ENCODE assay signal across 12 mouse cellular contexts in genomic region chr5:110098991-110099477, GRCm38 (mm10). TPM values are rescaled to one million over a fixed set of nuclear protein-coding genes. Genes with fewer than 3 reads are reported as not detected.
DNase-seq lines count a peak whose midpoint lies in the region; ATAC-seq and TF ChIP-seq lines count a peak whose summit lies in the region.
"Had no signal": no experiment of that assay in that cellular context is flagged by ENCODE, and none has a peak within 500 bp of the region (broad histone marks: within the 10 kb centered on the region; RNA-seq: fewer than 3 reads in every experiment).

No protein-coding gene starts in this region.

- H3K36me3 ChIP-seq in forebrain, embryonic 11.5 days (ENCODE audit: control insufficient read depth, insufficient read depth, low read length): peaks cover 10% of the 10 kb centered on the region
- peaks cover 14% of the 10 kb centered on the region for H3K36me3 ChIP-seq in forebrain, embryonic 16.5 days (ENCODE audit: control insufficient read depth, insufficient read depth)
- peaks cover 10% of the 10 kb centered on the region for H3K36me3 ChIP-seq in ES-Bruce4 (ENCODE audit: control insufficient read depth, insufficient read depth, low read length, poor library complexity, severe bottlenecking)
- peaks cover 13% of the 10 kb centered on the region for H3K36me3 ChIP-seq in embryonic facial prominence, embryonic 14.5 days (ENCODE audit: control insufficient read depth, insufficient read depth, low read length)
- H3K36me3 ChIP-seq in intestine, embryonic 15.5 days: peaks cover 13% of the 10 kb centered on the region

- 42% methylated on average over 1 of the region's 1 CpGs for WGBS in forebrain, embryonic 11.5 days
- WGBS in forebrain, embryonic 16.5 days: 29% methylated on average over 1 of the region's 1 CpGs
- WGBS in embryonic facial prominence, embryonic 14.5 days: 27% methylated on average over 1 of the region's 1 CpGs
- 58% methylated on average over 1 of the region's 1 CpGs for WGBS in intestine, embryonic 15.5 days

- H3K4me2 ChIP-seq in forebrain, embryonic 11.5 days (ENCODE audit: low read depth, low read length, severe bottlenecking): no peak overlapping the region
- no peak overlapping the region for H3K4me2 ChIP-seq in forebrain, embryonic 16.5 days (ENCODE audit: low read length)
- H3K4me2 ChIP-seq in embryonic facial prominence, embryonic 14.5 days (ENCODE audit: low read depth, low read length): no peak overlapping the region
- H3K4me2 ChIP-seq in intestine, embryonic 15.5 days (replicated peaks): no peak overlapping the region
- H3K4me2 ChIP-seq: hindbrain, embryonic 15.5 days; midbrain, embryonic 12.5 days had no signal

- H3K4me1 ChIP-seq in forebrain, embryonic 11.5 days (replicated peaks; ENCODE audit: control insufficient read depth, insufficient read depth, low read length): peaks cover 11% of the 10 kb centered on the region
- peaks cover 22% of the 10 kb centered on the region for H3K4me1 ChIP-seq in forebrain, embryonic 16.5 days (replicated peaks; ENCODE audit: control insufficient read depth, insufficient read depth, low read length)
- H3K4me1 ChIP-seq in ES-Bruce4 (ENCODE audit: control insufficient read depth, insufficient read depth, low read length): peaks cover 9% of the 10 kb centered on the region
- H3K4me1 ChIP-seq in embryonic facial prominence, embryonic 14.5 days (ENCODE audit: control insufficient read depth, insufficient read depth, low read length): peaks cover 26% of the 10 kb centered on the region
- peaks cover 16% of the 10 kb centered on the region for H3K4me1 ChIP-seq in intestine, embryonic 15.5 days (replicated peaks)

- no peak overlapping the region for H3K27ac ChIP-seq in forebrain, embryonic 11.5 days (ENCODE audit: low read depth, low read length)
- H3K27ac ChIP-seq in forebrain, embryonic 16.5 days (ENCODE audit: low read length): no peak overlapping the region
- H3K27ac ChIP-seq in ES-Bruce4 (ENCODE audit: insufficient read depth, low read length): 0 out of 2 replicates have a peak overlapping the region, but pooled peaks have one; percentile 29
- no peak overlapping the region; the same call in 1 of the 2 replicates for H3K27ac ChIP-seq in embryonic facial prominence, embryonic 14.5 days (replicated peaks; ENCODE audit: low read depth, low read length)
- H3K27ac ChIP-seq in intestine, embryonic 15.5 days: no peak overlapping the region
- H3K27ac ChIP-seq: hindbrain, embryonic 15.5 days; kidney, postnatal 0 days; midbrain, embryonic 12.5 days had no signal

- no peak for TF ChIP-seq POLR2A in ES-Bruce4 (IDR thresholded peaks at IDR 0.05; ENCODE audit: insufficient read depth, low read length)

- no peak for TF ChIP-seq CTCF in ES-Bruce4 (IDR thresholded peaks at IDR 0.05; ENCODE audit: low read depth, low read length)

- no peaks in the 10 kb centered on the region for H3K9me3 ChIP-seq in forebrain, embryonic 11.5 days (ENCODE audit: control insufficient read depth, low read length)
- H3K9me3 ChIP-seq in forebrain, embryonic 16.5 days (ENCODE audit: control insufficient read depth, low read length): no peaks in the 10 kb centered on the region
- H3K9me3 ChIP-seq in ES-Bruce4 (replicated peaks; ENCODE audit: control insufficient read depth, insufficient read depth, low read length, poor library complexity, severe bottlenecking): no peaks in the 10 kb centered on the region
- no peaks in the 10 kb centered on the region for H3K9me3 ChIP-seq in embryonic facial prominence, embryonic 14.5 days (ENCODE audit: control insufficient read depth, low read length)
- H3K9me3 ChIP-seq in intestine, embryonic 15.5 days: no peaks in the 10 kb centered on the region
- H3K9me3 ChIP-seq: hindbrain, embryonic 15.5 days; midbrain, embryonic 12.5 days had no signal

- H3K27me3 ChIP-seq in forebrain, embryonic 11.5 days (ENCODE audit: control insufficient read depth, insufficient read depth, low read length): 0 out of 2 replicates have a peak, but pooled peaks cover 2% of the 10 kb centered on the region
- no peaks in the 10 kb centered on the region for H3K27me3 ChIP-seq in forebrain, embryonic 16.5 days (replicated peaks; ENCODE audit: control insufficient read depth, insufficient read depth, low read length)
- H3K27me3 ChIP-seq in ES-Bruce4 (ENCODE audit: control insufficient read depth, insufficient read depth, low read length, poor library complexity, severe bottlenecking): no peaks in the 10 kb centered on the region
- no peaks in the 10 kb centered on the region for H3K27me3 ChIP-seq in embryonic facial prominence, embryonic 14.5 days (replicated peaks; ENCODE audit: control insufficient read depth, insufficient read depth, low read length)
- 0 out of 2 replicates have a peak, but pooled peaks cover 5% of the 10 kb centered on the region for H3K27me3 ChIP-seq in intestine, embryonic 15.5 days (replicated peaks)
- H3K27me3 ChIP-seq: hindbrain, embryonic 15.5 days had no signal

- TF ChIP-seq EP300 in ES-Bruce4 (IDR thresholded peaks at IDR 0.05; ENCODE audit: insufficient read depth, low read depth, low read length): no peak

- H3K4me3 ChIP-seq in forebrain, embryonic 11.5 days (ENCODE audit: low read depth, low read length): no peak overlapping the region
- no peak overlapping the region for H3K4me3 ChIP-seq in forebrain, embryonic 16.5 days (replicated peaks; ENCODE audit: low read length)
- H3K4me3 ChIP-seq in ES-Bruce4 (ENCODE audit: low read depth, low read length): no peak overlapping the region
- no peak overlapping the region for H3K4me3 ChIP-seq in embryonic facial prominence, embryonic 14.5 days (ENCODE audit: low read depth, low read length)
- H3K4me3 ChIP-seq in intestine, embryonic 15.5 days (replicated peaks): no peak overlapping the region
- H3K4me3 ChIP-seq: erythroblast, embryonic 14.5 days; hindbrain, embryonic 15.5 days; midbrain, embryonic 12.5 days had no signal

- ATAC-seq in forebrain, embryonic 11.5 days (replicated peaks; ENCODE audit: low FRiP score): no peak
- no peak for ATAC-seq in forebrain, embryonic 16.5 days
- ATAC-seq in embryonic facial prominence, embryonic 14.5 days (ENCODE audit: low read depth): peak; percentile 8; the same call in 1 of the 2 replicates
- no peak for ATAC-seq in intestine, embryonic 15.5 days

- peak; percentile 51 for DNase-seq in forebrain, embryonic 11.5 days (ENCODE audit: low spot score)
- peak; percentile 58 for DNase-seq in embryonic facial prominence, embryonic 14.5 days (ENCODE audit: low spot score)
- DNase-seq in right cerebral cortex, postnatal 10 days (ENCODE audit: low spot score in 2 of 2): peak; percentile 62 to 73
- DNase-seq in adrenal gland, postnatal 4 days (ENCODE audit: low spot score in 2 of 2): no peak
- no peak for DNase-seq in gastrocnemius, adult 18-20 months (ENCODE audit: low spot score)

- no peak overlapping the region for H3K9ac ChIP-seq in forebrain, embryonic 11.5 days (ENCODE audit: low read length)
- no peak overlapping the region for H3K9ac ChIP-seq in forebrain, embryonic 16.5 days (replicated peaks; ENCODE audit: low read depth, low read length)
- H3K9ac ChIP-seq in ES-Bruce4 (ENCODE audit: low read depth, poor library complexity, severe bottlenecking): no peak overlapping the region
- no peak overlapping the region for H3K9ac ChIP-seq in embryonic facial prominence, embryonic 14.5 days (ENCODE audit: low read depth, low read length)
- no peak overlapping the region for H3K9ac ChIP-seq in intestine, embryonic 15.5 days
- H3K9ac ChIP-seq: hindbrain, embryonic 15.5 days; midbrain, embryonic 12.5 days had no signal

RNA-seq across cellular contexts. Expression of gene Plcxd1, which starts 0.7 kb away (rescaled TPM):
- polyA plus RNA-seq in forebrain, embryonic 11.5 days (2014; fragmentation: Nextera tagmentation; extraction: Ambion mirVana): 0.43 and 1.3 TPM in 2 replicates
- polyA plus RNA-seq in forebrain, embryonic 16.5 days (2015; fragmentation: Nextera tagmentation; extraction: Ambion mirVana): 1.9 and 3.2 TPM in 2 replicates
- 2.9 and 6.4 TPM in 2 replicates for polyA plus RNA-seq in ES-Bruce4 (2011; ENCODE audit: insufficient read depth, insufficient read length, low read depth, missing spikeins)
- 1.7 and 1.8 TPM in 2 replicates for polyA plus RNA-seq in embryonic facial prominence, embryonic 14.5 days (2014; fragmentation: Nextera tagmentation; extraction: Ambion mirVana)
- polyA plus RNA-seq in intestine, embryonic 15.5 days (2015; fragmentation: Nextera tagmentation; extraction: Ambion mirVana): 0.89 and 0.92 TPM in 2 replicates
- under 1 TPM; 0.20 to 0.25 TPM for total RNA-seq in adrenal gland, postnatal 4 days (2021)
- not detected for total RNA-seq in gastrocnemius, adult 18-20 months (2021)
- polyA plus RNA-seq: erythroblast, embryonic 14.5 days had no signal

RNA-seq across cellular contexts. Expression of gene Gm35315, which starts 4.8 kb away (rescaled TPM):
- 1.3 and 2.7 TPM in 2 replicates for polyA plus RNA-seq in forebrain, embryonic 11.5 days (2014; fragmentation: Nextera tagmentation; extraction: Ambion mirVana)
- polyA plus RNA-seq in forebrain, embryonic 16.5 days (2015; fragmentation: Nextera tagmentation; extraction: Ambion mirVana): 1.0 and 1.7 TPM in 2 replicates
- 13.5 and 16.9 TPM in 2 replicates for polyA plus RNA-seq in ES-Bruce4 (2011; ENCODE audit: insufficient read depth, insufficient read length, low read depth, missing spikeins)
- polyA plus RNA-seq in embryonic facial prominence, embryonic 14.5 days (2014; fragmentation: Nextera tagmentation; extraction: Ambion mirVana): 0.71 and 1.0 TPM in 2 replicates
- 1.7 and 1.8 TPM in 2 replicates for polyA plus RNA-seq in intestine, embryonic 15.5 days (2015; fragmentation: Nextera tagmentation; extraction: Ambion mirVana)
- under 1 TPM; 0.65 to 0.87 TPM for total RNA-seq in adrenal gland, postnatal 4 days (2021)
- under 1 TPM; 0.24 to 0.39 TPM for total RNA-seq in gastrocnemius, adult 18-20 months (2021)

RNA-seq across cellular contexts. Expression of gene Gtpbp6, which starts 9.0 kb away (rescaled TPM):
- 24.4 and 28.2 TPM in 2 replicates for polyA plus RNA-seq in forebrain, embryonic 11.5 days (2014; fragmentation: Nextera tagmentation; extraction: Ambion mirVana)
- 61.7 and 68.9 TPM in 2 replicates for polyA plus RNA-seq in forebrain, embryonic 16.5 days (2015; fragmentation: Nextera tagmentation; extraction: Ambion mirVana)
- 29.7 and 38.7 TPM in 2 replicates for polyA plus RNA-seq in ES-Bruce4 (2011; ENCODE audit: insufficient read depth, insufficient read length, low read depth, missing spikeins)
- polyA plus RNA-seq in embryonic facial prominence, embryonic 14.5 days (2014; fragmentation: Nextera tagmentation; extraction: Ambion mirVana): 25.8 and 28.2 TPM in 2 replicates
- 29.4 and 30.2 TPM in 2 replicates for polyA plus RNA-seq in intestine, embryonic 15.5 days (2015; fragmentation: Nextera tagmentation; extraction: Ambion mirVana)
- total RNA-seq in adrenal gland, postnatal 4 days (2021): 10 to 100 TPM; 58.3 to 59.9 TPM
- 10 to 100 TPM; 12.6 to 16.8 TPM for total RNA-seq in gastrocnemius, adult 18-20 months (2021)

RNA-seq across cellular contexts. Expression of gene Zfp605, which starts 10.9 kb away (rescaled TPM):
- polyA plus RNA-seq in forebrain, embryonic 11.5 days (2014; fragmentation: Nextera tagmentation; extraction: Ambion mirVana): 6.3 and 6.4 TPM in 2 replicates
- 20.1 and 21.1 TPM in 2 replicates for polyA plus RNA-seq in forebrain, embryonic 16.5 days (2015; fragmentation: Nextera tagmentation; extraction: Ambion mirVana)
- polyA plus RNA-seq in ES-Bruce4 (2011; ENCODE audit: insufficient read depth, insufficient read length, low read depth, missing spikeins): 8.5 and 9.8 TPM in 2 replicates
- 4.0 and 4.8 TPM in 2 replicates for polyA plus RNA-seq in embryonic facial prominence, embryonic 14.5 days (2014; fragmentation: Nextera tagmentation; extraction: Ambion mirVana)
- polyA plus RNA-seq in intestine, embryonic 15.5 days (2015; fragmentation: Nextera tagmentation; extraction: Ambion mirVana): 3.9 and 4.0 TPM in 2 replicates
- 1 to 10 TPM; 7.6 to 8.2 TPM for total RNA-seq in adrenal gland, postnatal 4 days (2021)
- 1 to 10 TPM; 4.0 to 4.5 TPM for total RNA-seq in gastrocnemius, adult 18-20 months (2021)

RNA-seq across cellular contexts. Expression of gene Gm17655, which starts 26.7 kb away (rescaled TPM):
- 5.7 and 6.4 TPM in 2 replicates for polyA plus RNA-seq in forebrain, embryonic 11.5 days (2014; fragmentation: Nextera tagmentation; extraction: Ambion mirVana)
- polyA plus RNA-seq in forebrain, embryonic 16.5 days (2015; fragmentation: Nextera tagmentation; extraction: Ambion mirVana): 3.3 and 7.5 TPM in 2 replicates
- polyA plus RNA-seq in ES-Bruce4 (2011; ENCODE audit: insufficient read depth, insufficient read length, low read depth, missing spikeins): 18.2 and 21.5 TPM in 2 replicates
- 2.1 and 3.6 TPM in 2 replicates for polyA plus RNA-seq in embryonic facial prominence, embryonic 14.5 days (2014; fragmentation: Nextera tagmentation; extraction: Ambion mirVana)
- polyA plus RNA-seq in intestine, embryonic 15.5 days (2015; fragmentation: Nextera tagmentation; extraction: Ambion mirVana): 2.2 and 2.3 TPM in 2 replicates
- 10 to 100 TPM; 11.4 to 15.8 TPM for total RNA-seq in adrenal gland, postnatal 4 days (2021)
- 1 to 10 TPM in 1 of 2 experiments, under 1 TPM in 1; 0.94 to 1.8 TPM for total RNA-seq in gastrocnemius, adult 18-20 months (2021)
- polyA plus RNA-seq: erythroblast, embryonic 14.5 days had no signal

Comparison
In these comparisons a context has a peak if more than half of its experiments do, and no peak if none do; other contexts are left out.
1. DNase-seq: peak in forebrain, embryonic 11.5 days (single experiment), embryonic facial prominence, embryonic 14.5 days (single experiment) and right cerebral cortex, postnatal 10 days (2 of 2); none in adrenal gland, postnatal 4 days (0 of 2) and gastrocnemius, adult 18-20 months (single experiment).